Mouse (Mus musculus) stomach, adult 2 months (tissue): ENCODE results near the gene Iba57. TPM values are rescaled to one million over a fixed set of nuclear protein-coding genes. Genes with fewer than 3 reads are reported as not detected.

Experiments
- polyA plus RNA-seq: library from polyadenylated mRNA; depleted of rRNA; stranded (reverse); fragments of >200 nt; gene quantifications from 2 replicates; pipeline ENCODE4 v1.2.3, GENCODE M21; 2012; rRNA removed

Iba57 gene
- 4.4 and 5.0 TPM in 2 replicates for polyA plus RNA-seq

DNA sequence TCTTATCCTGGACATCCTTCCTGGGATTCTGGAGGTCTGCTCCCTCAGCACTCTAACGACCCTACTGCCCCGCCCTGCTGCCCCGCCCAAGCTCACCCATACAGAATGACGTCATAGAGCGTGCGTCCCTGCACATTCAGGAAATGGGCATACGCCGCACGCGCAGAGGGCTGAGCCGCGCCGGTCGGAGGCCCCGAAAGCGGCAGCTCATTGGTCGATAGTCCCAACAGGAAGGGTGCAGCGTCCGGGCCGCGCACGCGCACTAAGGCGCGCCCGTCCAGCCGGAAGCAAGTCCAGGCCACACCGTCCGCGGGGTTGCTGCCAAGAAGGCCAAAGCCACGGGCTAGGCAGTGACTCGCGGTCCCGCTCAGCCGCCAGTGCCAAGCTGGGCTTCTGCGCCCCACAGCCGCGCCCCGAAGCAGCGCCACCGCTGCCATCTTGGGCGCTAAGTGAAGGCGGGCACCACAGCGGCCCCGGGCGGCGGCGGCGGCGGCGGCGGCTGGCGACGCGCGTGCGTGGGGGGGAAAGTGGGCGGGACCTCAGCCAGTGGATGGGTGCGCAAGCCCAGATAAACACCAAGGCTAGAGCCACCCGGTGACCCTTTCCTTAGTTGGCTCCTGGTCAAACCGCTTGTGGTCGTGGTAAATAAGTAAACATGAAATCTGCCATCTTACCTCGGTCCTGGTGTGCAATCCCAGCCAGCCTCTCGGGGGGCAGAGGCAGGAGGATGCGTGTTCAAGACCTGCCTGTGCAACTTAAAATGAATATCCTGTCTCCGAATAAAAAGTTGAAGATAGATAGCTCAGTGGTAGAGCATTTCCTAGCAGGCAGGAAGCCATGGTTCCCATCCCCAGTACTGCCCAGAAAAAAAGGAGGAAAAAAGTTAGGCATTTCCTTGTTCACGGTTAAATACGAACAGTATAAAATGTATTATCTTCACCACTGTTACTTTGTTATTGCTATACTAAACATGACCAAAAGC lies at the start of gene Iba57:
Iba57 (minus strand) TSS at position 485 of the 982 bp plus-strand sequence.

GRCm38 (mm10) chr11:59208153-59208831 lies 44.8 kb upstream of the Iba57 start, which contains the start of gene 2310033P09Rik:
Gene 2310033P09Rik (plus strand): TSS chr11:59208321.

DNA sequence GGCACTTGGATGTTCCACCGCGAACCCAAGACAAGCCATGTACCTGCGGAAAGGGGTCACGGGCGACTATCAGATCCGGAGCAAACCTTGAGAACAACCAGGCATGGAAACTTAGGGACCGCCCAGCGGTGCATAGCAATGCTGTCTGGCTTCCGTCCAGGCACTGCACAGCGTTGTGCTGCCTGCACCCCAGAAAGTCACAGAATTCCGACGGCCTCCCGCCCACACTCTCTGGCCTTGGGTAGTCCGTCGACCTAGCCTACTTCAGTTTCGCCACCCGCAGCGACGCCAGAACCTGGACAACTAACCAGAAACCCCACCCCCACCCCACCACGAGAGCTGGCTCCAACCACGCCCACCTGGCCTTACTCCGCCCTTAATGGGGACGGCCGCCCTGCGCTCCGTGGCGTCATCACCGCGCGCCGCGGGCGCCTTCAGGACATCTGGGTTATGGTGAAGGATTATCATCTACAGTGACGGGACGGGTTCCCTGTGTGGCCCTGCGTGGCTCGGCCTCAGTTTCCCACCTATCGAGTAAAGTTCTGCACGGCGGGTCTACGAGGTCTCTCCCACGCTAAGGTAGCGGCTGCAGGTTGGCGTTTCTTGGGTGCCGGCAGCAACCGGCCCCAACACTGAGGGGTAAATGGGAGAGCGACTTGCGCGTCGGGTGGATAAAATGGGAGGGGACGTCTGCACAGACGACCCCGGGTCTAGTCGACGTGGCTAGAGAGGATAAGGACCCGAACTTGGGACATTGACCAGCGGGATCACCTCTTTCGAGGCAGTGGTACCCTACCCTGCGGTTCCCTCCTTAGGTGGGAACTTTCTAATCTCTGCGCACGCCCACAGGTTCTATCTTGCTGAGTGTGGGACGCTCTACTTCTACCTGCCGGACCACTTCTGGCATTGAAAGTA lies 38.8 kb upstream of the Iba57 start, which contains the start of gene Mrpl55:
Mrpl55 (plus strand) TSS at position 406 of the 915 bp plus-strand sequence.

GRCm38 (mm10) chr11:59192059-59192386 lies 28.5 kb upstream of the Iba57 start, which contains the start of gene Guk1:
Gene Guk1 (minus strand): TSS chr11:59192212.

GRCm38 (mm10) chr11:59182864-59183331 lies 19.4 kb upstream of the Iba57 start, which contains the start of gene Gjc2:
Gene Gjc2 (minus strand): TSS chr11:59183213.

GRCm38 (mm10) chr11:59135904-59136452 lies 27.6 kb downstream of the Iba57 start, which contains the start of gene Obscn:
Gene Obscn (minus strand): TSS chr11:59136402.

Other genes with a start within 250 kb of the Iba57 start
- not detected in 2 replicates for gene Btnl10, start 245.8 kb downstream of the Iba57 start, polyA plus RNA-seq
- 102 and 188 TPM in 2 replicates for gene Rnf187, start 224.8 kb downstream of the Iba57 start, polyA plus RNA-seq
- gene Hist3h2ba, start 214.8 kb downstream of the Iba57 start, polyA plus RNA-seq: 1.8 and 3.1 TPM in 2 replicates
- 7.0 and 8.4 TPM in 2 replicates for gene Hist3h2a, start 209.1 kb downstream of the Iba57 start, polyA plus RNA-seq
- gene Trim17, start 209.1 kb downstream of the Iba57 start, polyA plus RNA-seq: 0.05 and 0.08 TPM in 2 replicates
- 15.6 and 16.0 TPM in 2 replicates for gene Trim11, start 185.6 kb downstream of the Iba57 start, polyA plus RNA-seq
- gene Obscn, start 27.3 kb downstream of the Iba57 start, polyA plus RNA-seq: 2.6 and 4.2 TPM in 2 replicates
- gene Gjc2, start 19.5 kb upstream of the Iba57 start, polyA plus RNA-seq: 3.6 and 5.7 TPM in 2 replicates
- 75.8 and 85.5 TPM in 2 replicates for gene Guk1, start 28.5 kb upstream of the Iba57 start, polyA plus RNA-seq
- gene Mrpl55, start 38.7 kb upstream of the Iba57 start, polyA plus RNA-seq: 28.7 and 42.4 TPM in 2 replicates
- gene 2310033P09Rik, start 44.6 kb upstream of the Iba57 start, polyA plus RNA-seq: 5.0 and 5.6 TPM in 2 replicates
- gene Arf1, start 64.5 kb upstream of the Iba57 start, polyA plus RNA-seq: 308 and 353 TPM in 2 replicates
- gene Wnt3a, start 127.0 kb upstream of the Iba57 start, polyA plus RNA-seq: 0.20 and 0.40 TPM in 2 replicates
- 2.9 and 3.8 TPM in 2 replicates for gene Wnt9a, start 143.2 kb upstream of the Iba57 start, polyA plus RNA-seq
- gene Prss38, start 211.9 kb upstream of the Iba57 start, polyA plus RNA-seq: not detected in 2 replicates